Mouse (Mus musculus): ENCODE measurements around the gene Cenpm. TPM values are rescaled to one million over a fixed set of nuclear protein-coding genes. Genes with fewer than 3 reads are reported as not detected.

The Cenpm gene
- polyA plus RNA-seq, 1 experiment: 46.3 TPM

DNA sequence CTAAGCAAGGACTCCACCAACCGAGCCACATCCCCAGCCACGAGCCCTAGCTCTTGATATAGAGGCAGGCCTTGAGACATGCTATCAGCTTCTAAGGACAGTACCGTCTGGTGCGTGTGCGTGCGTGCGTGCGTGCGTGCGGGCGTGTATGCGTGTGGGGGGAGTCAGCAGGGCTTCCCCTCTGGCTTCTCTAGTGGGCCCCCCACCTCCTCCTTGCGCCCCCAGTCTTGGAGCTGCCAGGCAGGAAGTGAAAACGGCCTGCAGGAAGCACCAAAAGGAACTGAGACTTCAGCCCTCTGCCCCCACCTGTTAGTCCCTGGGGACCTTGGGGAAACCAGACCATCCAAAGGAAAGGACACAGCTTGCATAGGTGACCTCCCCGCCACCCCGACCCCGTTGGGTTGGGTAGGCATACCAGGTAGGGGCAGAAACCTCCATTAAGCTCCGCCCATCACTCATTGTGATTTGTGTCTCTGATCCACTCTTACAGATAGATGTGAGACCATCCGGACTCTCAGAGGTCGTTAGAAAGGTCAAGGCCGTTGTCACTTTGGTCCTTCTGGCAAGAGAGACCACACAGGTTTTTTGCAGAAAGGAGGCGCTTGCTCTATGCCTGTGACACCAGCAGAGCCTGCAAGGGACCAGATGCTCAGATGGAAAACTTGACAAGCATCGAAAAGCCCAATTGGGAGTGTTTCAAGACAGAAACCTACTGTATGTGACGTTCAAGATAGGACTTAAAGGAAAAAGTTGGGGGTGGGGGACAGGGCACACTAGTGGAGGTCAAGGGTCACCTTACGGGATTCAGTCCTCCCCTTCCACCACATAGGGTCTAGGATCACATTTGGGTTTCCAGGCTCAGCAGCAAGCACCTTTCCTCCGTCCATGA, 25.5 kb downstream of the Cenpm start:
- Histone ChIP-seq H3K79me3 (ENCODE audit: low read depth) (no peaks in the 10 kb centered on the region), H3K27me3 (ENCODE audit: control insufficient read depth, insufficient read depth, insufficient read length) (peaks cover 7% of the 10 kb centered on the region), H3ac (ENCODE audit: control insufficient read depth, insufficient read length, low read depth) (no peak overlapping the region), H3K79me2 (ENCODE audit: control insufficient read depth, insufficient read depth) (no peaks in the 10 kb centered on the region), H3K4me3 (ENCODE audit: insufficient read depth, poor library complexity, severe bottlenecking) (no peak overlapping the region), H3K36me3 (ENCODE audit: control insufficient read depth, insufficient read depth) (no peaks in the 10 kb centered on the region)
- TF ChIP-seq USF1 (IDR thresholded peaks at IDR 0.05; ENCODE audit: low read depth) (no peak), MAX (IDR thresholded peaks at IDR 0.05) (no peak), CTCF (IDR thresholded peaks at IDR 0.05; ENCODE audit: control insufficient read depth, insufficient read depth, insufficient read length) (no peak), MYOD1 (IDR thresholded peaks at IDR 0.05; ENCODE audit: control insufficient read depth, insufficient read length, low read depth) (no peak), CEBPB (IDR thresholded peaks at IDR 0.05; ENCODE audit: low read depth) (no peak), MYOG (IDR thresholded peaks at IDR 0.05; ENCODE audit: control insufficient read depth, extremely low read depth, insufficient read length) (no peak), FOSL1 (IDR thresholded peaks at IDR 0.05; ENCODE audit: insufficient read depth, low read length, poor library complexity, severe bottlenecking) (no peak)

DNA sequence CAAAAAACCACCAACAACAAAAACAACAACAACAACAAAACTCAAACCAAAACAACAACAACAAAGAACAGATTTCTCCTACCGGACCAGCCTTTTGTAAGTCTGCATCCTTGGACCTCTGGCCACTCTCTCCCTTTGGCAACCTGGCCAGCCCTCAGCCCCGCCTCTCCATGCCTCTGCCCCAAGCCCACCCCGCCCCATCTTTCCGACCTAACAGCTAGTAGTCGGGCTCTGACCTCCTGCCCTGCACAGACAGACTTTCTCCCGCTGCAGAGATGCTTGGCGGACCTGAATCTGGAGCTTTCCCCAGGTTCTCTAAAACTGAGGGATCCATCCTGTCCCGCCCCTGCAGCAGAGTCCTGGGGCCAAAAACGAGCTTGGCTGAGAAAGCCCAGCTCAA, 26.6 kb downstream of the Cenpm start:
- H3K36me3 ChIP-seq (ENCODE audit: control insufficient read depth, insufficient read depth): no peaks in the 10 kb centered on the region
- TF ChIP-seq FOSL1 (IDR thresholded peaks at IDR 0.05; ENCODE audit: insufficient read depth, low read length, poor library complexity, severe bottlenecking) (no peak), CEBPB (IDR thresholded peaks at IDR 0.05; ENCODE audit: low read depth) (no peak), MYOG (IDR thresholded peaks at IDR 0.05; ENCODE audit: control insufficient read depth, extremely low read depth, insufficient read length) (no peak)
- H3K4me3 ChIP-seq (ENCODE audit: insufficient read depth, poor library complexity, severe bottlenecking): no peak overlapping the region
- H3K27me3 ChIP-seq (ENCODE audit: control insufficient read depth, insufficient read depth, insufficient read length): peaks cover 15% of the 10 kb centered on the region
- no peaks in the 10 kb centered on the region for H3K79me2 ChIP-seq (ENCODE audit: control insufficient read depth, insufficient read depth)
- no peak overlapping the region for H3ac ChIP-seq (ENCODE audit: control insufficient read depth, insufficient read length, low read depth)
- no peaks in the 10 kb centered on the region for H3K79me3 ChIP-seq (ENCODE audit: low read depth)

GRCm38 (mm10) chr15:82217039-82217438, 27.5 kb downstream of the Cenpm start:
- no peak for TF ChIP-seq CEBPB (IDR thresholded peaks at IDR 0.05; ENCODE audit: low read depth)
- TF ChIP-seq FOSL1 (IDR thresholded peaks at IDR 0.05; ENCODE audit: insufficient read depth, low read length, poor library complexity, severe bottlenecking): no peak
- no peak for TF ChIP-seq CTCF (IDR thresholded peaks at IDR 0.05; ENCODE audit: control insufficient read depth, insufficient read depth, insufficient read length)
- TF ChIP-seq MAX (IDR thresholded peaks at IDR 0.05): no peak
- TF ChIP-seq USF1 (IDR thresholded peaks at IDR 0.05; ENCODE audit: low read depth): no peak
- no peak for TF ChIP-seq MYOD1 (IDR thresholded peaks at IDR 0.05; ENCODE audit: control insufficient read depth, insufficient read length, low read depth)
- TF ChIP-seq MYOG (IDR thresholded peaks at IDR 0.05; ENCODE audit: control insufficient read depth, extremely low read depth, insufficient read length): no peak
- Histone ChIP-seq H3ac (ENCODE audit: control insufficient read depth, insufficient read length, low read depth) (no peak overlapping the region), H3K27me3 (ENCODE audit: control insufficient read depth, insufficient read depth, insufficient read length) (peaks cover 24% of the 10 kb centered on the region)

GRCm38 (mm10) chr15:82216142-82216827, 28.3 kb downstream of the Cenpm start:
- H3K4me3 ChIP-seq (ENCODE audit: insufficient read depth, poor library complexity, severe bottlenecking): no peak overlapping the region
- no peaks in the 10 kb centered on the region for H3K79me3 ChIP-seq (ENCODE audit: low read depth)
- H3K36me3 ChIP-seq (ENCODE audit: control insufficient read depth, insufficient read depth): no peaks in the 10 kb centered on the region
- H3K79me2 ChIP-seq (ENCODE audit: control insufficient read depth, insufficient read depth): no peaks in the 10 kb centered on the region
- TF ChIP-seq MAX (IDR thresholded peaks at IDR 0.05) (no peak), FOSL1 (IDR thresholded peaks at IDR 0.05; ENCODE audit: insufficient read depth, low read length, poor library complexity, severe bottlenecking) (no peak), MYOD1 (IDR thresholded peaks at IDR 0.05; ENCODE audit: control insufficient read depth, insufficient read length, low read depth) (no peak), MYOG (IDR thresholded peaks at IDR 0.05; ENCODE audit: control insufficient read depth, extremely low read depth, insufficient read length) (no peak), USF1 (IDR thresholded peaks at IDR 0.05; ENCODE audit: low read depth) (no peak), CEBPB (IDR thresholded peaks at IDR 0.05; ENCODE audit: low read depth) (no peak), CTCF (IDR thresholded peaks at IDR 0.05; ENCODE audit: control insufficient read depth, insufficient read depth, insufficient read length) (no peak)
- H3K27me3 ChIP-seq (ENCODE audit: control insufficient read depth, insufficient read depth, insufficient read length): peaks cover 32% of the 10 kb centered on the region
- no peak overlapping the region for H3ac ChIP-seq (ENCODE audit: control insufficient read depth, insufficient read length, low read depth)

More at GRCm38 (mm10) chr15:82217039-82217438, 27.5 kb downstream of the Cenpm start:
- H3K4me3 ChIP-seq (ENCODE audit: insufficient read depth, poor library complexity, severe bottlenecking): no peak overlapping the region
- H3K79me2 ChIP-seq (ENCODE audit: control insufficient read depth, insufficient read depth): no peaks in the 10 kb centered on the region
- H3K36me3 ChIP-seq (ENCODE audit: control insufficient read depth, insufficient read depth): no peaks in the 10 kb centered on the region
- H3K79me3 ChIP-seq (ENCODE audit: low read depth): no peaks in the 10 kb centered on the region

GRCm38 (mm10) chr15:82215332-82216046, 29.1 kb downstream of the Cenpm start:
- no peaks in the 10 kb centered on the region for H3K36me3 ChIP-seq (ENCODE audit: control insufficient read depth, insufficient read depth)
- no peak for TF ChIP-seq CTCF (IDR thresholded peaks at IDR 0.05; ENCODE audit: control insufficient read depth, insufficient read depth, insufficient read length)
- TF ChIP-seq CEBPB (IDR thresholded peaks at IDR 0.05; ENCODE audit: low read depth): no peak
- no peak for TF ChIP-seq USF1 (IDR thresholded peaks at IDR 0.05; ENCODE audit: low read depth)
- H3K79me2 ChIP-seq (ENCODE audit: control insufficient read depth, insufficient read depth): no peaks in the 10 kb centered on the region
- H3K27me3 ChIP-seq (ENCODE audit: control insufficient read depth, insufficient read depth, insufficient read length): peaks cover 38% of the 10 kb centered on the region
- H3K79me3 ChIP-seq (ENCODE audit: low read depth): no peaks in the 10 kb centered on the region
- H3ac ChIP-seq (ENCODE audit: control insufficient read depth, insufficient read length, low read depth): no peak overlapping the region
- H3K4me3 ChIP-seq (ENCODE audit: insufficient read depth, poor library complexity, severe bottlenecking): no peak overlapping the region
